Mouse (Mus musculus) liver, embryonic 11.5 days (tissue): ENCODE measurements around the gene Ect2l. TPM values are rescaled to one million over a fixed set of nuclear protein-coding genes. Genes with fewer than 3 reads are reported as not detected.
"Not testable (repeated sequence)": the region's sequence is repeated elsewhere in the genome, so short reads cannot be mapped to it uniquely, and the experiment has no call there.

Experiments used
- ATAC-seq: fragments of 200-750 bp; cut with Nextera tagmentation; replicated peaks from 2 replicates; pipeline ENCODE4 v1.8.0; 2017; ENCODE audit warnings: moderate number of reproducible peaks, mild to moderate bottlenecking, moderate TSS enrichment, moderate library complexity; ENCODE audit not compliant: low FRiP score
- DNase-seq: peaks from one replicate; pipeline ENCODE4 v3.0.0-alpha.2; 2017; ENCODE audit warnings: low spot score
- H3K27ac ChIP-seq: fragments of 300-500 bp; sonication (generic); 2 replicates; pipeline ENCODE4 v1.5.1; 2014; ENCODE audit warnings: mild to moderate bottlenecking, low read depth, low read length, control low read depth
- H3K27me3 ChIP-seq: fragments of 300-500 bp; sonication (generic); replicated peaks from 2 replicates; pipeline ENCODE4 v1.6.1; 2014; ENCODE audit warnings: low read length, mixed read lengths; ENCODE audit not compliant: control insufficient read depth, insufficient read depth
- H3K36me3 ChIP-seq: fragments of 300-500 bp; sonication (generic); 2 replicates; pipeline ENCODE4 v1.6.1; 2014; ENCODE audit warnings: mild to moderate bottlenecking, low read length, moderate library complexity, mixed read lengths; ENCODE audit not compliant: control insufficient read depth, insufficient read depth
- H3K4me1 ChIP-seq: fragments of 300-500 bp; sonication (generic); replicated peaks from 2 replicates; pipeline ENCODE4 v1.6.1; 2014; ENCODE audit warnings: low read length, mixed read lengths; ENCODE audit not compliant: control insufficient read depth, insufficient read depth
- H3K4me2 ChIP-seq: fragments of 300-500 bp; sonication (generic); 2 replicates; pipeline ENCODE4 v1.6.1; 2014; ENCODE audit warnings: mild to moderate bottlenecking, control low read depth, moderate library complexity
- H3K4me3 ChIP-seq: fragments of 300-500 bp; sonication (generic); 2 replicates; pipeline ENCODE4 v1.5.1; 2014; ENCODE audit warnings: low read depth, low read length, control low read depth
- H3K9ac ChIP-seq: fragments of 300-500 bp; sonication (generic); 2 replicates; pipeline ENCODE4 v1.6.1; 2014; ENCODE audit warnings: low read depth, low read length, control low read depth
- H3K9me3 ChIP-seq: fragments of 300-500 bp; sonication (generic); 2 replicates; pipeline ENCODE4 v1.6.1; 2016; ENCODE audit warnings: low read length, inconsistent platforms, mixed read lengths; ENCODE audit not compliant: control insufficient read depth
- WGBS: fragments of 180-500 bp; shearing (Covaris S2); extraction: QIAGEN DNeasy Blood & Tissue Kit; methylation state at CpG from one replicate; pipeline ENCODE4 v1.1.7; 2014; 5-methylcytosine and 5-hydroxymethylcytosine counted together
- polyA plus RNA-seq: library from polyadenylated mRNA; unstranded; fragments of >200 nt; fragmentation: Nextera tagmentation; extraction: Ambion mirVana; gene quantifications from 2 replicates; pipeline ENCODE4 v1.2.1, GENCODE M21; 2014

Gene Ect2l
- polyA plus RNA-seq, 1 experiment from 2014 or later, result 0.27 TPM

- H3K4me1 ChIP-seq, DNase-seq, H3K36me3 ChIP-seq, H3K9me3 ChIP-seq, H3K27ac ChIP-seq, ATAC-seq, H3K9ac ChIP-seq, H3K27me3 ChIP-seq, H3K4me2 ChIP-seq: not testable (repeated sequence)
- peak overlapping the region; percentile 29; the same call in 1 of the 2 replicates for H3K4me3 ChIP-seq
- WGBS, result 62% methylated on average over 12 of the region's 26 CpGs
Measured at GRCm38 (mm10) chr10:18138853-18139503, 71.7 kb downstream of the Ect2l start.

GRCm38 (mm10) chr10:18131666-18132650 is 78.7 kb downstream of the Ect2l start:
- Histone ChIP-seq H3K4me2 (no peak overlapping the region), H3K4me3 (no peak overlapping the region), H3K4me1 (no peaks in the 10 kb centered on the region), H3K9me3 (no peaks in the 10 kb centered on the region), H3K9ac (no peak overlapping the region), H3K27me3 (no peaks in the 10 kb centered on the region), H3K36me3 (no peaks in the 10 kb centered on the region), H3K27ac (no peak overlapping the region)
- WGBS, result 82% methylated on average over 10 of the region's 10 CpGs
- no peak for DNase-seq
- no peak for ATAC-seq

- WGBS, result 90% methylated on average over 5 of the region's 5 CpGs
Measured at GRCm38 (mm10) chr10:18130276-18130675, 80.4 kb downstream of the Ect2l start.

GRCm38 (mm10) chr10:18118336-18118735 is 92.4 kb downstream of the Ect2l start:
- H3K4me3 ChIP-seq, result no peak overlapping the region
- no peaks in the 10 kb centered on the region for H3K4me1 ChIP-seq
- no peak overlapping the region for H3K27ac ChIP-seq
- H3K9ac ChIP-seq, result no peak overlapping the region
- H3K36me3 ChIP-seq, result peaks cover 16% of the 10 kb centered on the region
- no peaks in the 10 kb centered on the region for H3K9me3 ChIP-seq
- DNase-seq (no peak), ATAC-seq (no peak)
- WGBS, result 93% methylated on average over 8 of the region's 8 CpGs
- no peak overlapping the region for H3K4me2 ChIP-seq
- no peaks in the 10 kb centered on the region for H3K27me3 ChIP-seq

More at GRCm38 (mm10) chr10:18130276-18130675, 80.4 kb downstream of the Ect2l start:
- Histone ChIP-seq H3K36me3 (peaks cover 4% of the 10 kb centered on the region), H3K9me3 (no peaks in the 10 kb centered on the region), H3K4me2 (no peak overlapping the region), H3K27me3 (no peaks in the 10 kb centered on the region), H3K27ac (no peak overlapping the region), H3K4me1 (no peaks in the 10 kb centered on the region), H3K9ac (no peak overlapping the region), H3K4me3 (no peak overlapping the region)
- DNase-seq, result no peak
- ATAC-seq, result no peak

GRCm38 (mm10) chr10:18113473-18114093 is 97.1 kb downstream of the Ect2l start:
- Histone ChIP-seq H3K4me1 (no peaks in the 10 kb centered on the region), H3K36me3 (peaks cover 5% of the 10 kb centered on the region; the same call in 1 of the 2 replicates), H3K4me2 (no peak overlapping the region), H3K9ac (no peak overlapping the region), H3K4me3 (no peak overlapping the region), H3K27ac (no peak overlapping the region), H3K27me3 (no peaks in the 10 kb centered on the region), H3K9me3 (no peaks in the 10 kb centered on the region)
- ATAC-seq, result no peak
- no peak for DNase-seq
- 82% methylated on average over 10 of the region's 10 CpGs for WGBS

GRCm38 (mm10) chr10:18110940-18111339 is 99.8 kb downstream of the Ect2l start:
- DNase-seq (no peak), ATAC-seq (no peak)
- no peak overlapping the region for H3K4me2 ChIP-seq
- no peaks in the 10 kb centered on the region for H3K27me3 ChIP-seq
- no peak overlapping the region for H3K4me3 ChIP-seq
- peaks cover 5% of the 10 kb centered on the region; the same call in 1 of the 2 replicates for H3K36me3 ChIP-seq
- no peak overlapping the region for H3K27ac ChIP-seq
- H3K4me1 ChIP-seq, result no peaks in the 10 kb centered on the region
- no peak overlapping the region for H3K9ac ChIP-seq
- H3K9me3 ChIP-seq, result no peaks in the 10 kb centered on the region

GRCm38 (mm10) chr10:18107471-18107870 is 103.2 kb downstream of the Ect2l start:
- H3K9ac ChIP-seq, result no peak overlapping the region
- H3K9me3 ChIP-seq, result no peaks in the 10 kb centered on the region
- 0 out of 2 replicates have a peak, but pooled peaks cover 5% of the 10 kb centered on the region for H3K36me3 ChIP-seq
- no peak overlapping the region for H3K4me3 ChIP-seq
- ATAC-seq (no peak), DNase-seq (no peak)
- H3K4me1 ChIP-seq, result no peaks in the 10 kb centered on the region
- H3K27me3 ChIP-seq, result no peaks in the 10 kb centered on the region
- H3K27ac ChIP-seq, result no peak overlapping the region
- H3K4me2 ChIP-seq, result no peak overlapping the region
- 86% methylated on average over 5 of the region's 5 CpGs for WGBS

- Histone ChIP-seq H3K27me3 (no peaks in the 10 kb centered on the region), H3K4me1 (no peaks in the 10 kb centered on the region), H3K9me3 (no peaks in the 10 kb centered on the region), H3K36me3 (0 out of 2 replicates have a peak, but pooled peaks cover 5% of the 10 kb centered on the region), H3K27ac (no peak overlapping the region), H3K9ac (no peak overlapping the region), H3K4me3 (no peak overlapping the region), H3K4me2 (no peak overlapping the region)
- 69% methylated on average over 5 of the region's 5 CpGs for WGBS
- DNase-seq (no peak), ATAC-seq (no peak)
Measured at GRCm38 (mm10) chr10:18102166-18102565, 108.5 kb downstream of the Ect2l start.
